Mouse (Mus musculus) adrenal gland, adult 8-10 months (tissue): ENCODE measurements around the gene Cacna2d2. TPM values are rescaled to one million over a fixed set of nuclear protein-coding genes. Genes with fewer than 3 reads are reported as not detected.

ENCODE experiments used
- DNase-seq: peaks from one replicate; pipeline ENCODE4 v3.0.0; 2022
- total RNA-seq, 4 experiments: library from RNA; stranded (reverse); gene quantifications; 2 replicates each; pipeline ENCODE4 v1.2.4; 2022

Cacna2d2 gene
- total RNA-seq, 4 experiments from 2014 or later: 9.1 to 17.3 (median 11.7) TPM

GRCm38 (mm10) chr9:107403116-107403515 lies 3.7 kb downstream of the Cacna2d2 start:
- no peak for DNase-seq

GRCm38 (mm10) chr9:107409449-107409848 lies 10.0 kb downstream of the Cacna2d2 start:
- no peak for DNase-seq

- no peak for DNase-seq
Measured at GRCm38 (mm10) chr9:107417106-107417505, 17.7 kb downstream of the Cacna2d2 start.

GRCm38 (mm10) chr9:107419491-107420244 lies 20.3 kb downstream of the Cacna2d2 start:
- no peak for DNase-seq

- DNase-seq: no peak
Measured at GRCm38 (mm10) chr9:107420898-107421297, 21.5 kb downstream of the Cacna2d2 start.

GRCm38 (mm10) chr9:107422878-107423277 lies 23.5 kb downstream of the Cacna2d2 start:
- no peak for DNase-seq

- no peak for DNase-seq
Measured at GRCm38 (mm10) chr9:107424485-107425175, 25.2 kb downstream of the Cacna2d2 start.

- DNase-seq: no peak
Measured at GRCm38 (mm10) chr9:107427876-107428275, 28.5 kb downstream of the Cacna2d2 start.

GRCm38 (mm10) chr9:107428451-107429186 lies 29.2 kb downstream of the Cacna2d2 start:
- no peak for DNase-seq

- DNase-seq: no peak
Measured at GRCm38 (mm10) chr9:107430445-107430844, 31.0 kb downstream of the Cacna2d2 start.

GRCm38 (mm10) chr9:107432546-107432945 lies 33.1 kb downstream of the Cacna2d2 start:
- no peak for DNase-seq

- DNase-seq: no peak
Measured at GRCm38 (mm10) chr9:107434851-107435250, 35.4 kb downstream of the Cacna2d2 start.

GRCm38 (mm10) chr9:107435285-107435684 lies 35.9 kb downstream of the Cacna2d2 start:
- no peak for DNase-seq

- DNase-seq: no peak
Measured at GRCm38 (mm10) chr9:107442891-107443290, 43.5 kb downstream of the Cacna2d2 start.

GRCm38 (mm10) chr9:107443324-107443723 lies 43.9 kb downstream of the Cacna2d2 start:
- DNase-seq: no peak

GRCm38 (mm10) chr9:107445011-107445471 lies 45.6 kb downstream of the Cacna2d2 start:
- DNase-seq: no peak

- no peak for DNase-seq
Measured at GRCm38 (mm10) chr9:107448805-107449517, 49.5 kb downstream of the Cacna2d2 start.

GRCm38 (mm10) chr9:107451400-107451799 lies 52.0 kb downstream of the Cacna2d2 start:
- no peak for DNase-seq

GRCm38 (mm10) chr9:107451891-107452521 lies 52.6 kb downstream of the Cacna2d2 start:
- no peak for DNase-seq

- no peak for DNase-seq
Measured at GRCm38 (mm10) chr9:107452552-107452951, 53.1 kb downstream of the Cacna2d2 start.

GRCm38 (mm10) chr9:107453151-107453550 lies 53.7 kb downstream of the Cacna2d2 start:
- DNase-seq: no peak

- DNase-seq: no peak
Measured at GRCm38 (mm10) chr9:107456667-107457066, 57.3 kb downstream of the Cacna2d2 start.
